Mouse (Mus musculus): ENCODE measurements around the gene Me1. TPM values are rescaled to one million over a fixed set of nuclear protein-coding genes. Genes with fewer than 3 reads are reported as not detected.

Gene Me1
- polyA plus RNA-seq, 1 experiment = 153 TPM

GRCm38 (mm10) chr9:86560543-86560942 is 135.2 kb downstream of the Me1 start:
- Histone ChIP-seq H3K27me3 (replicated peaks; ENCODE audit: control insufficient read depth, insufficient read depth, low read length) (no peaks in the 10 kb centered on the region), H3K27ac (ENCODE audit: insufficient read depth, low read depth, low read length) (no peak overlapping the region), H3K4me3 (ENCODE audit: insufficient read depth, low read depth, low read length) (no peak overlapping the region), H3K36me3 (ENCODE audit: control insufficient read depth, insufficient read depth, low read length) (peaks cover 14% of the 10 kb centered on the region), H3K4me1 (ENCODE audit: control insufficient read depth, insufficient read depth, low read length) (no peaks in the 10 kb centered on the region)
- DNase-seq = peak; percentile 73
- 59% methylated on average over 3 of the region's 3 CpGs for WGBS
- TF ChIP-seq CTCF (conservative IDR thresholded peaks at IDR 0.05; ENCODE audit: insufficient read depth, insufficient read length, low read depth, low read length) = no peak
- TF ChIP-seq POLR2A (IDR thresholded peaks at IDR 0.05; ENCODE audit: low read depth, low read length) = no peak

DNA sequence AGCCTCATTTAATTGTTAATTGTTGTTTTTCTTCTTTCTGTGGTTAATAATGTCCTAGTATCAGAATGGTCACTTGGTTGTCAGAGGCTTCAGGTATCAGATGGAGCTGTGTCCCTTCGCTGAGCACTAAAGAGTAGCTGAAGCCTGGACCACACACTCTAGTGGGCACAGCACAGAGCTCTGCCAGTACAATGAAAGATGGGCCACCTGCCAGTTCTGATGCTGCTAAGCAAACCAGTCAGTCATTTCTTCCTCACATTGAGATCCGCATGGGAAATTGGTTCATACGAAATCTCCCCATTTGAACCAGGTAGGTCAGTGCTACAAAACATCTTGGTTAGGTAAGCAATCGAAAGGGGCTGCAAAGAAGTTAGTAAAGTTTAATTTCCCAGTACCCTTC is 141.1 kb downstream of the Me1 start:
- Histone ChIP-seq H3K36me3 (ENCODE audit: control insufficient read depth, insufficient read depth, low read length) (peaks cover 13% of the 10 kb centered on the region), H3K27ac (ENCODE audit: insufficient read depth, low read depth, low read length) (no peak overlapping the region), H3K4me3 (ENCODE audit: insufficient read depth, low read depth, low read length) (no peak overlapping the region), H3K27me3 (replicated peaks; ENCODE audit: control insufficient read depth, insufficient read depth, low read length) (no peaks in the 10 kb centered on the region), H3K4me1 (ENCODE audit: control insufficient read depth, insufficient read depth, low read length) (peaks cover 5% of the 10 kb centered on the region; the same call in 1 of the 2 replicates)
- no peak for DNase-seq
- 83% methylated on average over 4 of the region's 4 CpGs for WGBS
- TF ChIP-seq CTCF (conservative IDR thresholded peaks at IDR 0.05; ENCODE audit: insufficient read depth, insufficient read length, low read depth, low read length) (no peak), POLR2A (IDR thresholded peaks at IDR 0.05; ENCODE audit: low read depth, low read length) (no peak)

DNA sequence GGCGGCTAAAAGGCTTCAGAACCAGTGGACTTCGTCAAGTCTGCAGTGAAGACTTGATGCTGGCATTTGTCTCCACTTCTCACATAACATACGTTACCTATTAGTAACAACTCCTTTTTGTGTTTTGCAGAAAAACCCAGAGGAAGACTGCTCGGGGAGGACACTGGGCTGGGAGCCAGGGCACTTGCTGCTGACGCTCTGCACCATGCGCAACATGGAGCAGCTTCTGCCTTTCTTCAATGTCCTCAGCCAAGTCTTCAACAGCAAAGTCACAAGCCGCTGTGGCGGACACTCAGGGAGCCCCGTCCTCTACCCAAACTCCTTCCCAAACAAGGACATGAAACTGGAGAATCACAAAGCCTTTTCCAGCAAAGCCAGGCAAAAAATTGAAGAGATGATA is 141.9 kb downstream of the Me1 start:
- Histone ChIP-seq H3K4me3 (ENCODE audit: insufficient read depth, low read depth, low read length) (no peak overlapping the region), H3K36me3 (ENCODE audit: control insufficient read depth, insufficient read depth, low read length) (peaks cover 11% of the 10 kb centered on the region), H3K27ac (ENCODE audit: insufficient read depth, low read depth, low read length) (no peak overlapping the region), H3K4me1 (ENCODE audit: control insufficient read depth, insufficient read depth, low read length) (peaks cover 6% of the 10 kb centered on the region; the same call in 1 of the 2 replicates), H3K27me3 (replicated peaks; ENCODE audit: control insufficient read depth, insufficient read depth, low read length) (no peaks in the 10 kb centered on the region)
- TF ChIP-seq CTCF (conservative IDR thresholded peaks at IDR 0.05; ENCODE audit: insufficient read depth, insufficient read length, low read depth, low read length) (no peak), POLR2A (IDR thresholded peaks at IDR 0.05; ENCODE audit: low read depth, low read length) (no peak)
- WGBS = 71% methylated on average over 9 of the region's 9 CpGs
- DNase-seq = peak; percentile 29

DNA sequence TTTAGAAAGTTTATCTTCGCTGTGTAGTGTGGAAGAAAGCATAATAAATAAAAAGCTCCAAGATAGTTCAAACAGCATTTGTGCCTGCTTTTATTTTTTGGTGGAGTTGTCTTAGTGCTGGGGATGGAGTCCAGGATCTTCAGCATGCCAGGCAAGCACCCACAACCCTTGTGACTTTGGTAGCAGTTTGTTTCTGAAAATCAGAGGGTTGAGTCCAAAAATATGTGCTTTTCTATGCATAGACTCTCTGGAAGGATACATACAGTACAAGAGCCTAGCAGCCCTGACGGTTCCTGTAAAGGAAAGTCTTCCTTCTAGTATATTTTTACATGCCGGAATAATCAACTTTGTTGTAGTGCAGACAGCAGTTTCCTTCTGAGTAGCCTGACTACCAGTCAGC is 145.0 kb downstream of the Me1 start:
- Histone ChIP-seq H3K36me3 (ENCODE audit: control insufficient read depth, insufficient read depth, low read length) (peaks cover 4% of the 10 kb centered on the region), H3K27me3 (replicated peaks; ENCODE audit: control insufficient read depth, insufficient read depth, low read length) (no peaks in the 10 kb centered on the region), H3K4me1 (ENCODE audit: control insufficient read depth, insufficient read depth, low read length) (peaks cover 6% of the 10 kb centered on the region; the same call in 1 of the 2 replicates), H3K4me3 (ENCODE audit: insufficient read depth, low read depth, low read length) (no peak overlapping the region), H3K27ac (ENCODE audit: insufficient read depth, low read depth, low read length) (no peak overlapping the region)
- TF ChIP-seq CTCF (conservative IDR thresholded peaks at IDR 0.05; ENCODE audit: insufficient read depth, insufficient read length, low read depth, low read length) (no peak), POLR2A (IDR thresholded peaks at IDR 0.05; ENCODE audit: low read depth, low read length) (no peak)
- no peak for DNase-seq
- WGBS = 87% methylated on average over 3 of the region's 3 CpGs

DNA sequence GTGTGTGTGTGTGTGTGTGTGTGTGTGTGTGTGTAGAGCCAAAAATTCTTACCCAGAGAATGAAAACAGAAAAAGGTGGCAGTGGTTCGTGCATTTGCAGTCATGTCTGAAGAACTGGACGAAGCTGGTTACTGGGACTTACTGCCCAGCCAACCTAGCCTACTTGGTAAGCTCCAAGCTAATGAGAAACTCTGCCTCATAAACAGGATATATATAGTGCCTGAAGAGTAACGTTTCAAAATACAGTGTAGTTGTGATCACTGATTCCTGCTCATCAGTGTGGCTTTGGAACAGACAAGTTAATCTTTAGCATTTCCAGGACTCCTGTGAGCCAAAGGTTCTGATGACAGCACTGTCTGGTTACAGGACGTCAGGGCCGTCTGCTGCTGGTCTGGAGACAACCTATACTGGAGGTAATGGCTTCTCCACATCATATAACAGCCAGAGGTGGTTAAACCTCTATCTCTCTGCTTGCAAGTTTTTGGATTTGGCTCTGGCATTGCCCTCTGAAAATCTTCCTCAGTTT is 146.1 kb downstream of the Me1 start:
- TF ChIP-seq CTCF (conservative IDR thresholded peaks at IDR 0.05; ENCODE audit: insufficient read depth, insufficient read length, low read depth, low read length) = no peak
- peaks cover 5% of the 10 kb centered on the region for H3K36me3 ChIP-seq (ENCODE audit: control insufficient read depth, insufficient read depth, low read length)

GRCm38 (mm10) chr9:86544559-86544958 is 151.2 kb downstream of the Me1 start:
- no peak for DNase-seq
- Histone ChIP-seq H3K36me3 (ENCODE audit: control insufficient read depth, insufficient read depth, low read length) (peaks cover 8% of the 10 kb centered on the region), H3K4me3 (ENCODE audit: insufficient read depth, low read depth, low read length) (no peak overlapping the region), H3K27ac (ENCODE audit: insufficient read depth, low read depth, low read length) (no peak overlapping the region), H3K4me1 (ENCODE audit: control insufficient read depth, insufficient read depth, low read length) (peaks cover under 1% of the 10 kb centered on the region; the same call in 1 of the 2 replicates), H3K27me3 (replicated peaks; ENCODE audit: control insufficient read depth, insufficient read depth, low read length) (no peaks in the 10 kb centered on the region)
- TF ChIP-seq POLR2A (IDR thresholded peaks at IDR 0.05; ENCODE audit: low read depth, low read length) (no peak), CTCF (conservative IDR thresholded peaks at IDR 0.05; ENCODE audit: insufficient read depth, insufficient read length, low read depth, low read length) (no peak)
- 54% methylated on average over 1 of the region's 1 CpGs for WGBS

More for the DNA sequence above, 146.1 kb downstream of the Me1 start:
- WGBS = 45% methylated on average over 5 of the region's 5 CpGs
- Histone ChIP-seq H3K4me3 (ENCODE audit: insufficient read depth, low read depth, low read length) (no peak overlapping the region), H3K4me1 (ENCODE audit: control insufficient read depth, insufficient read depth, low read length) (peaks cover 6% of the 10 kb centered on the region; the same call in 1 of the 2 replicates), H3K27ac (ENCODE audit: insufficient read depth, low read depth, low read length) (no peak overlapping the region), H3K27me3 (replicated peaks; ENCODE audit: control insufficient read depth, insufficient read depth, low read length) (no peaks in the 10 kb centered on the region)
- DNase-seq = peak; percentile 36

DNA sequence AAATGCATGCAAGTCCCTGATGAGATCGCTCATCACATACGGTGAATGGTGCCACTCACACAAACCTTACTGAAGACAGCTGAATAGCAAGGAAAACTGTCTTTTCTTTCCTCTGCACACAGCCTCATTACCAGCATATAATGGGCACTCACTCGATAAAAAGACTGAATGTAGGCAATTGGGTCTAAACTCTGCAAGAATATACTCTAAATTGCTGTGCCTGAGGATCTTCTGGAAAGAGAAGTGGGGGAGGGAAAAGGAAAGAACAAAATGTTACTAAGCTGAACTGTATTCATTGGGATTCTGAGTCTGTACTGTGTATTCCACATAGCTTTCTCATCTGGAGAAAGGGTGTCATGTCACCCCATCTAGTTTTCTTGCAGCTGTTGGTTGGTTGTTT is 152.3 kb downstream of the Me1 start:
- peaks cover 8% of the 10 kb centered on the region for H3K36me3 ChIP-seq (ENCODE audit: control insufficient read depth, insufficient read depth, low read length)
- WGBS = 98% methylated on average over 3 of the region's 3 CpGs

More for the DNA sequence above, 152.3 kb downstream of the Me1 start:
- Histone ChIP-seq H3K27me3 (replicated peaks; ENCODE audit: control insufficient read depth, insufficient read depth, low read length) (no peaks in the 10 kb centered on the region), H3K4me3 (ENCODE audit: insufficient read depth, low read depth, low read length) (no peak overlapping the region), H3K27ac (ENCODE audit: insufficient read depth, low read depth, low read length) (no peak overlapping the region), H3K4me1 (ENCODE audit: control insufficient read depth, insufficient read depth, low read length) (no peaks in the 10 kb centered on the region)
- DNase-seq = no peak
- TF ChIP-seq CTCF (conservative IDR thresholded peaks at IDR 0.05; ENCODE audit: insufficient read depth, insufficient read length, low read depth, low read length) (no peak), POLR2A (IDR thresholded peaks at IDR 0.05; ENCODE audit: low read depth, low read length) (no peak)

All from kidney, adult 2 months (tissue).